Mouse (Mus musculus) kidney, adult 2 months (tissue): Measurements from ENCODE around the gene Stxbp6. TPM values are rescaled to one million over a fixed set of nuclear protein-coding genes. Genes with fewer than 3 reads are reported as not detected.

Experiments used
- DNase-seq: peaks from one replicate; pipeline ENCODE4 v3.0.0; 2021
- H3K27ac ChIP-seq: fragments of 200-500 bp; 2 replicates; pipeline ENCODE4 v1.5.1; 2012; ENCODE audit warnings: low read depth, low read length, control low read depth, inconsistent platforms; ENCODE audit not compliant: insufficient read depth
- H3K27me3 ChIP-seq: fragments of 200-500 bp; replicated peaks from 2 replicates; pipeline ENCODE4 v1.6.1; 2012; ENCODE audit warnings: mild to moderate bottlenecking, moderate library complexity, low read length, inconsistent platforms; ENCODE audit not compliant: control insufficient read depth, insufficient read depth
- H3K36me3 ChIP-seq: fragments of 200-500 bp; 2 replicates; pipeline ENCODE4 v1.6.1; 2012; ENCODE audit warnings: mild to moderate bottlenecking, moderate library complexity, low read length, inconsistent platforms; ENCODE audit not compliant: control insufficient read depth, insufficient read depth
- H3K4me1 ChIP-seq: fragments of 200-500 bp; 2 replicates; pipeline ENCODE4 v1.6.1; 2011; ENCODE audit warnings: low read length; ENCODE audit not compliant: control insufficient read depth, insufficient read depth
- H3K4me3 ChIP-seq: fragments of 200-500 bp; 2 replicates; pipeline ENCODE4 v1.5.1; 2011; ENCODE audit warnings: mild to moderate bottlenecking, low read depth, low read length, control low read depth; ENCODE audit not compliant: insufficient read depth
- CTCF ChIP-seq: fragments of 200-500 bp; conservative IDR thresholded peaks from 2 replicates; pipeline ENCODE4 v1.5.1; 2011; ENCODE audit warnings: low read depth, mild to moderate bottlenecking, control low read depth, low read length, moderate library complexity, mixed read lengths; ENCODE audit not compliant: insufficient read depth, insufficient read length
- POLR2A ChIP-seq: fragments of 200-500 bp; IDR thresholded peaks from one replicate; pipeline ENCODE4 v1.6.1; 2011; ENCODE audit warnings: low read depth, low read length, control low read depth
- WGBS: fragments of 180-500 bp; shearing (Covaris S2); methylation state at CpG from one replicate; pipeline ENCODE4 v1.1.7; 2018; 5-methylcytosine and 5-hydroxymethylcytosine counted together
- polyA plus RNA-seq: library from polyadenylated mRNA; depleted of rRNA; stranded (reverse); fragments of >200 nt; gene quantifications from 2 replicates; pipeline ENCODE4 v1.2.3, GENCODE M21; 2012

Gene Stxbp6
- polyA plus RNA-seq, 1 experiment = 19.3 TPM

DNA sequence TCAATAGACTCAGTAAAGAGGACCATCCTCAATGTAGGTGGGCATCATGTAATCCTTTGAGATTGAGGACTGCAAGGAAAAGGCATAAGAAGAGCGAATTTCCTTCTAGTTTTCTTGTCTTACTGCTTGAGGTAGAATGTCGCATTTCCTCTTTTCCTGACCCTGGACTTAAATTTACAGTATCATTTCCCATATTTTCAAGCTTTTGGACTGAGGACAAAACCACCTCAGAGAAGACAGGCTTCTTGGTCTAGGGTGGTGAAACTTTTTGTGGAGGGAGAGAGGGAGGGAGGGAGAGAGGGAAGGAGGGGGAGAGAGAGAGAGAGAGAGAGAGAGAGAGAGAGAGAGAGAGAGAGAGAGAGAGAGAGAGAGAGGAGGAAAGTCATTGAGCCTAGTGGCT is 155.6 kb downstream of the Stxbp6 start:
- TF ChIP-seq CTCF = no peak
- TF ChIP-seq POLR2A = no peak
- H3K4me3 ChIP-seq = no peak overlapping the region
- no peaks in the 10 kb centered on the region for H3K27me3 ChIP-seq
- no peaks in the 10 kb centered on the region; the same call in 1 of the 2 replicates for H3K4me1 ChIP-seq
- WGBS = 92% methylated on average over 2 of the region's 2 CpGs
- DNase-seq = no peak
- H3K36me3 ChIP-seq = no peaks in the 10 kb centered on the region
- H3K27ac ChIP-seq = no peak overlapping the region

DNA sequence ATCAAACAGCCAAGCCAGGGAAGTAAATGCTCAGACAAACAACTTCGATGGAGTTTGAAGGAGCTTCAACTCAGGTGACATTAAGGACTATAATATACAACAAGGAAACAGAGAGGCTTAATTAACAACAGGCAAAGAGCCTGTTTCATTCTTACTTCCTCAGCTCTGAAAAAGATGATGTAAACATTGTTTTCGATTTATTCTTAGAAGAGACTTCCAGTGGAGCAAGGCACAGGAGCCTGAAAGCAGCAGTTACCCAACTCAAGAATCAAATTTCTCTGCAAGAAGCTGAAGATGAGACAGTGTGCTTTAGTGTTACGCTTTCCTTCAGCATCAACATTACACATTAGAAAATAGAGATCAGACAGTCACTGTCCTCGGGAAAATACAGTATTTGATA is 160.7 kb downstream of the Stxbp6 start:
- DNase-seq = no peak
- Histone ChIP-seq H3K4me3 (no peak overlapping the region), H3K36me3 (no peaks in the 10 kb centered on the region), H3K4me1 (no peaks in the 10 kb centered on the region), H3K27me3 (no peaks in the 10 kb centered on the region), H3K27ac (no peak overlapping the region)
- WGBS = 61% methylated on average over 4 of the region's 4 CpGs
- TF ChIP-seq CTCF (no peak), POLR2A (no peak)

DNA sequence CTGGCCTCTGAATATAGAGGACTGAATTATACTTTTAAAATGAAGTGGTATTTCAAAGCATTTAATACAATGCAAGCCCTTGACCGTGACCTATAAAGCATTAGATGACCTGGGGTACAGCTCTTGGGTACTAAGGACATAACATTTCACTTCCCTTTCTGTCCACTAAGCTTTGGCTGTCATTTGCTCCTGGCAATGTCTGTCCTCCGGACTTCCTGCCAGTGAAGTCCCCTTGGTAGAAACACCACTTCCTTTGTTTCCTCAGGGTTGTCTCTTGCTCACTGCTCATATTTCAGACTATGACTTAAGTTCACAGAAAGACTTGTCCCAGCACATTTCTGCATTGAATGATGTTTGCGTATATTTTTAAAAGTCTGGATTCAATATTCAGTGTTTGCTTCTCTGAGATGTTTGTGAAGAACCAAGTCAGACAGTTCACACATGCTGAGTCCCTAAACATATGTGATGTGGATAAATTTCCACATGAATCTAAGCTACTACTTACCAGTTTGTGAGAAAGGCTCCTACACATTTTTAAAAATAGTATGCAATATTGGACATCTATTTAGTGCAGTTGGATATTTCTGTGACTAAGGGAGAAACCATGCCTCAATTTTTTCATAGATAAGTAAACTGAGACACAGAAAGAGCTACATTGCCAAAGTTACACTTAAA is 166.3 kb downstream of the Stxbp6 start:
- TF ChIP-seq POLR2A (no peak), CTCF (no peak)
- 67% methylated on average over 3 of the region's 3 CpGs for WGBS
- no peak overlapping the region for H3K27ac ChIP-seq
- no peak for DNase-seq
- H3K36me3 ChIP-seq = no peaks in the 10 kb centered on the region
- no peaks in the 10 kb centered on the region for H3K4me1 ChIP-seq
- no peaks in the 10 kb centered on the region for H3K27me3 ChIP-seq
- no peak overlapping the region for H3K4me3 ChIP-seq

DNA sequence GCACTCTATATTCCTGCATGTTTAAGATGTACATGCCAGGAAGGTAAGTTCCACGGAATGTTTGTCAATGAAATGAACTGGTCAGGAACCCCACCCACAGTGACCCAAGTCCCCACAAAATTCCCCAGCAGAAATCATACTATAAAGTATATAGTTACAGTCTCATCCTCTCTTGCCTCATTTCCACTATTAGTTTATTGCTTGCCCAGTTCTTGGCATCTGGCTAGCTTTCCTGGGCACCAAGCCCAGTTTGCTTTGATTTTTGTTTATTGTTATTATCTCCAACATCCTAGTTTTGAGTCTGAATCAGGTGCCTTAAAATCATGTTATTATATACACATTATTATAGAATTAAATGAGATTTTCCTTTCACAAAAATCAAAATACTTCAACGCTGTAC is 168.5 kb downstream of the Stxbp6 start:
- no peak overlapping the region for H3K4me3 ChIP-seq
- H3K27me3 ChIP-seq = no peaks in the 10 kb centered on the region
- H3K4me1 ChIP-seq = no peaks in the 10 kb centered on the region
- TF ChIP-seq CTCF = no peak
- TF ChIP-seq POLR2A = no peak
- no peaks in the 10 kb centered on the region for H3K36me3 ChIP-seq
- no peak for DNase-seq
- 81% methylated on average over 2 of the region's 2 CpGs for WGBS
- no peak overlapping the region for H3K27ac ChIP-seq

DNA sequence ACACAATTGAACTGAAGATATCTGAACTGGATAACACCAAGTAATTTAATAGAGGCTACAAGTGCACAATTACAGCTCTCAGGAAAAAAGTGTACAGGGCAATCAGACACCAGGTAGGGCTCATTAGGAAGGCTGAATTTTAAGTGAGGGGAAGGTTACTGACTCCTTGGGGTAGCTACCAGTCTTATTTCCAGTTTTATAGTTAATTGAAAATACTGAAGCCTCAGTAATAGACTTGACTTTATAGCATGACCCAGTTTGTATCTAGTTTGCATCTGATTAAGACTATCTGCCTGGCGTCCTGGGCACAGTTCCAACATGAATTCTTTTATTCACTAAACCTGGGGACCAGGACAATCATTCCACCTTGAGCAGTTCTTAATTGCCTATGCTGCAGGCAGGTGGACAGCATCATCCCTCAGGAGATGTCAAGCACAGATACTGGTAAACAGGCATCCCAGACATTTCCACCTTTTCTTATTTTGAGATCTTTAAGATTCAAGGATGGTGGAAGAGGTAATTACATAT is 171.2 kb downstream of the Stxbp6 start:
- no peak for DNase-seq
- Histone ChIP-seq H3K4me3 (no peak overlapping the region), H3K27me3 (no peaks in the 10 kb centered on the region), H3K36me3 (no peaks in the 10 kb centered on the region), H3K27ac (no peak overlapping the region), H3K4me1 (no peaks in the 10 kb centered on the region)
- no peak for TF ChIP-seq POLR2A
- WGBS = 49% methylated on average over 1 of the region's 1 CpGs

DNA sequence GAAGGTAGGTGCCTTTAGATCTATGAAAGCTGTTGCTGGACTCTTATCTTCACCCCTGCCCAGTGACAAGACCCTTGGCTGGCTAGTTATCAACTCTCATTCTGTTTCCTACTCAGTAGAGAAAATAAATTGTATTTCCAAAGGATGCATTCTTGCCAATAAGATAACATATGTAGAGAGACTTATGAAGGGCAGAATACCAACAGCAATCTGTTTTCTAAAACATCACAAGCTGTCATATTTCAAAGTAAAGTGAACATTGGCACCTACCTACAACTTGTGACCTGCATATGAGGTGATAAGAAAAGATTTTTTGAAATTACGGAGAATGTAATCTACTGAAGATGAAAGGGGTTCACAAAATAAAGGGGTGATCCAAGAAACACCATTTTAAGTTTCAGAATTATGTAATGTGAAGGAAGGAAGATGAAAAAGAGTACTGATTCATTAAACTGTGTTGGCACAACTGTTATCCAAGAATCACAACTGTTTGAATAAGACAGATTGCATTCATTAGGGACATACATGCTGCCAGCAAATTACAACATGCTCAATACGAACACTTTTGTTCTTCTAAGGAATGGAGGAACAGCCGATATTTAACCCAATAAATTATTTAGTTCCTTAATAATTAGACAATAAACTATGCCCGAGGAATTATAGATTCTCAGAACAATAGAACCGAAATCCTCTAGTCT is 175.2 kb downstream of the Stxbp6 start:
- no peak for DNase-seq
- Histone ChIP-seq H3K4me3 (no peak overlapping the region), H3K36me3 (no peaks in the 10 kb centered on the region), H3K4me1 (no peaks in the 10 kb centered on the region), H3K27me3 (no peaks in the 10 kb centered on the region), H3K27ac (no peak overlapping the region)
- TF ChIP-seq CTCF (no peak), POLR2A (no peak)
- 94% methylated on average over 5 of the region's 5 CpGs for WGBS

DNA sequence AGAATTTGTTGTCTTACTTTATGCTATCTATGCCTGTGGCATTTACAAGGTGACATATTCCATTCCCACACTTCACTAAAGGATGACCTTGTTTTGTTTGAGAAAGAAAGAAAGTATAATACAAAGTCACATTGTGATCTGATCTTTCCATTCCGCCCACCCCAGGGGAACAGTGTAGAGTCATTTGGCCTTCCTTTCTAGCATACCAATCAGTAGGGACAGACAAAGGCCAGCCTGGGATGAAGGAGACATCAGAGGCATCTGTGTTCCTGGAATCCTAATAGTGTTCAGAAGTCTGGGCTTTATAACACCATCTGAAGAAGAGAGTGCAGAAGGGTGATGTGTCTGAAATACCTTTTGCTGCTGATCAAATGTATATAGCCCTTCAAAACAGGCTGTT is 178.0 kb downstream of the Stxbp6 start:
- no peak for TF ChIP-seq CTCF
- no peak for TF ChIP-seq POLR2A
- H3K27me3 ChIP-seq = no peaks in the 10 kb centered on the region
- H3K4me3 ChIP-seq = no peak overlapping the region
- no peak overlapping the region for H3K27ac ChIP-seq
- no peaks in the 10 kb centered on the region for H3K4me1 ChIP-seq
- H3K36me3 ChIP-seq = no peaks in the 10 kb centered on the region
- no peak for DNase-seq
- 93% methylated on average over 1 of the region's 1 CpGs for WGBS
